In the genomic region with DNA sequence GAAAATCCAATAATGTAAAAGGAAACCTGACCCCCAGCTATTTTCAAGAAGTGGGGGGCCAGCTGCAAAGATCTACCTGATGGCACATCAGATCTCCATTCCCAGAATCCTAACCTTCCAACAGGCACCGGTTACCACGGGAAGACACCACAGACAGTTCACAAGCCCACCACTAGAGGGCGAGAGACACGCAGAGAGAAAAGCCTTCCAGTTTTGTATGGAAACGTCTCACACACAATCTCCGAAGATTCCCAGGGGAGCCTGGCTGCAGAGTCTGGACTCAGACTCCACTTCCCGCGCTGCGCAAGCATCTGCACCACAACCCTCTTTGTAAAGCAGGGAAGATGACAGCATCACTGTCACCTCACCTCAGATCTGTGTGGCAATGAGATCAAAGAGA, we compare ENCODE assay signal across 8 mouse cellular contexts. TPM values are rescaled to one million over a fixed set of nuclear protein-coding genes. Genes with fewer than 3 reads are reported as not detected.
DNase-seq lines count a peak whose midpoint lies in the region; ATAC-seq and TF ChIP-seq lines count a peak whose summit lies in the region.

No protein-coding gene starts in this region.

- no peaks in the 10 kb centered on the region for H3K27me3 ChIP-seq in thymus, adult 2 months (ENCODE audit: control insufficient read depth, insufficient read depth, low read length)

- peak; percentile 49 for ATAC-seq in neutrophil, adult 5-6 weeks (ENCODE audit: extremely low read depth, insufficient number of reproducible peaks, low FRiP score, poor library complexity, severe bottlenecking)

- peak; percentile 97 for TF ChIP-seq CTCF in lung, adult 2 months (IDR thresholded peaks at IDR 0.05; ENCODE audit: insufficient read depth, low read length)
- peak; percentile 74; the same call in 1 of the 2 replicates for TF ChIP-seq CTCF in thymus, adult 2 months (IDR thresholded peaks at IDR 0.05; ENCODE audit: borderline replicate concordance, control insufficient read depth, extremely low read depth, insufficient read depth, low read length, poor library complexity)

- H3K4me3 ChIP-seq in lung, adult 2 months (replicated peaks; ENCODE audit: extremely low read depth, low read depth, low read length) = no peak overlapping the region
- no peak overlapping the region for H3K4me3 ChIP-seq in thymus, adult 2 months (ENCODE audit: control insufficient read depth, insufficient read depth, low read length)

- H3K36me3 ChIP-seq in thymus, adult 2 months (ENCODE audit: control insufficient read depth, insufficient read depth, low read length) = no peaks in the 10 kb centered on the region

- TF ChIP-seq POLR2A in lung, adult 2 months (IDR thresholded peaks at IDR 0.05; ENCODE audit: borderline replicate concordance, extremely low read depth, low read depth, low read length) = no peak
- TF ChIP-seq POLR2A in thymus, adult 2 months (IDR thresholded peaks at IDR 0.05; ENCODE audit: control insufficient read depth, extremely low read depth, insufficient read depth, low read length, poor library complexity) = no peak

- no peak overlapping the region for H3K27ac ChIP-seq in thymus, adult 2 months (ENCODE audit: control insufficient read depth, insufficient read depth, low read length)

- WGBS in lung, adult 2 months = 1% methylated on average over 9 of the region's 9 CpGs
- 11% methylated on average over 9 of the region's 9 CpGs for WGBS in thymus, adult 2 months

- 0 out of 2 replicates have a peak, but pooled peaks cover 2% of the 10 kb centered on the region for H3K4me1 ChIP-seq in lung, adult 2 months (ENCODE audit: control insufficient read depth, insufficient read depth, low read length)
- H3K4me1 ChIP-seq in thymus, adult 2 months (replicated peaks; ENCODE audit: control insufficient read depth, insufficient read depth, low read length) = peaks cover 26% of the 10 kb centered on the region

- DNase-seq in MEL-GATA-1-ER (ENCODE audit: extremely low read depth, low read depth) = peak; percentile 19
- DNase-seq in cerebellum, adult 8-10 months = peak; percentile 93
- DNase-seq in forelimb bud, embryonic 11.5 days (ENCODE audit: low read depth, low spot score) = peak; percentile 88
- peak; percentile 94 for DNase-seq in heart, postnatal 4 days
- peak; percentile 80 to 93 for DNase-seq in layer of hippocampus, adult 18-20 months (ENCODE audit: low spot score in 2 of 2)
- DNase-seq in lung, adult 2 months = peak; percentile 87
- DNase-seq in thymus, adult 2 months = peak; percentile 74

RNA-seq across cellular contexts. Expression of a gene that starts 43.7 kb away (rescaled TPM):
- 1 to 10 TPM; 8.0 to 8.2 TPM for total RNA-seq in heart, postnatal 4 days (2021)
- total RNA-seq in layer of hippocampus, adult 18-20 months (2021) = 10 to 100 TPM; 13.5 to 13.9 TPM
- 8.9 and 9.5 TPM in 2 replicates for polyA plus RNA-seq in lung, adult 2 months (2012; rRNA removed)
- 19.6 and 26.4 TPM in 2 replicates for total RNA-seq in neutrophil, adult 5-6 weeks (2017)
- polyA plus RNA-seq in thymus, adult 2 months (2012; rRNA removed) = 7.8 and 9.3 TPM in 2 replicates

RNA-seq across cellular contexts. Expression of a gene that starts 58.6 kb away (rescaled TPM):
- 1 to 10 TPM; 3.7 to 4.5 TPM for total RNA-seq in heart, postnatal 4 days (2021)
- total RNA-seq in layer of hippocampus, adult 18-20 months (2021) = under 1 TPM in 1 of 2 experiments, not detected in 1; 0.20 TPM
- polyA plus RNA-seq in lung, adult 2 months (2012; rRNA removed) = 34.6 and 38.6 TPM in 2 replicates
- 0.61 TPM in 1 of 2 replicates, not detected in the other for total RNA-seq in neutrophil, adult 5-6 weeks (2017)
- polyA plus RNA-seq in thymus, adult 2 months (2012; rRNA removed) = 1.3 and 1.6 TPM in 2 replicates

Comparison
In these comparisons a context has a peak if more than half of its experiments do, and no peak if none do; other contexts are left out.
1. DNase-seq: peak in every context shown above with its lines; median percentile 94 in heart, postnatal 4 days; 93 in cerebellum, adult 8-10 months; 88 in forelimb bud, embryonic 11.5 days; 87 in lung, adult 2 months; 86 in layer of hippocampus, adult 18-20 months; 74 in thymus, adult 2 months; 19 in MEL-GATA-1-ER.